Mouse (Mus musculus): Measurements from ENCODE around the gene Dad1. TPM values are rescaled to one million over a fixed set of nuclear protein-coding genes. Genes with fewer than 3 reads are reported as not detected.

Gene Dad1
- total RNA-seq, 2 experiments from 2014 or later = 168 to 184 TPM

DNA sequence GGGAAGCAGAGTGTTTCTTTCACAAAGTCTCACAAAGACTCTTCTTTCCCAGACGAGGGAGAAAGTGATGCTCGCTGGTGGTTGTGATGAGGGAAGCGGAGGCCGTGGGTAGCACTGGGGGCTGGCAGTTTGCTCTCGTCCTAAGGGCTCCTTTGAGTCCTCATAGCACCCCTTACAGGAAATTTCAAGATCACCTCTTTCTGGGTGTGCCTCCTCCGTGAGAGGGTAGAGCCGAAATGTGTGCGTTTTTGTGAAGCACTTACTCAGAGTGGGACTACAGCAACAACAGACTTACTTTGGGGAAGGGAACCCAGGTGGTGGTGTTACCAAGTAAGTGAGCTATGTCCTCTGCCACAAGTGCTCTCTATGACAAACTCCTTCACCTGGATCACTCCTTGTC lies 42.7 kb downstream of the Dad1 start:
- ATAC-seq (replicated peaks; ENCODE audit: low FRiP score, low TSS enrichment, poor library complexity, severe bottlenecking) = no peak

DNA sequence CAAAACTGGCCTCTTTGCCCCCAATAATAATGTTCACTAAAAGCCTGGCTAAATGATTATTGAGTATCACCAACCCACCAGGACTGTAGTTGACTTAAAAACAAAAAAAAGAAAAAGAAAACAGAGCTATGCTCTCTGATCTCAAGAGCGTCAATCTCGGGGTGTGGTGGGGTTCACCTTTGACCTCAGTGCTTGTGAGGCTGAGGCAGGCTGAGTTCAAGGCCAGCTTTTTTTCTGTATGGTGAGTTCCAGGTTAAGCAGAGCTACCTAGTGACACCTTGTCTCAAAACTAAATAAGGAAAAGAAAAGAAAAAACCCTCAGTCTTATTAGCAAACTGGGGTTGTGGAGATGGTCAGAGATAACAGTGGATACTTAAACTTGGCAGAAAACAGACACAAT lies 43.5 kb downstream of the Dad1 start:
- ATAC-seq (replicated peaks; ENCODE audit: low FRiP score, low TSS enrichment, poor library complexity, severe bottlenecking) = no peak

DNA sequence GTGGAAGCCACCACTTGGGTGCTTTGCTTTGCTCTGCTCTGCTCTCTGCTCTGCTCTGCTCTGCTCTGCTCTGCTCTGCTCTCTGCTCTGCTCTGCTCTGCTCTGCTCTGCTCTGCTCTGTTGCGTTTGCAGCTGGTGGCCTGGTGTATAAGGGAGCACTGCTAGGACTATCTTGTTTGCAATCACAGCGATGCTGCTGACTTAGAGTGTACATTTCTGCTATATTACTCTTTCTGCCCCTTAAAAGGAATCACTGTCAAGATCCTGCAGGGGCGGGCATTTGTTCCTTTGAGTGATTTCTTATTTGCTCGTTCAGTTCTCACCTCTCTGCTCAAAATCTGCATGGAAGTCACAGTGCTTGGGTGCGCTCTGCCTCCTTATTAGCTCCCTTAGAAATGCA lies 44.0 kb downstream of the Dad1 start:
- ATAC-seq (replicated peaks; ENCODE audit: low FRiP score, low TSS enrichment, poor library complexity, severe bottlenecking) = no peak

DNA sequence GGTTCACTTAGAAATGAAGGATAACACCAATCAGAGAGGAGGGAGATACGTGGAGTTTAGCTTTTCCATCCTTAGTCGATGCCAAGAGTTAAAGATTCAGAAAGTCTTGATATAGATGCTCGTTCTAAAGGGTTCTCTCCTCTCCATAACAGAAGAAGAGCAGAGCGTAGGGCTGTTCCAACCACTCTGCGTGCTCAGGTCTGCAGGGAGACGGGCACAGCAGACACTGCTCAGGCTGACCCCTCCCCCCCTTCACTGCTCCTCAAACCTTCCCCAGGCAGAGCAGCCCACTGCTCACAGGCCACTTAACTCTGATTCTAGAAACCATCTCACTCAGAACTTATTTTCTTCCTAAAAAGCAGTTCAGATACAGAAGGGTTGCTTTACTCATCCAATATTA lies 45.2 kb downstream of the Dad1 start:
- no peak for ATAC-seq (replicated peaks; ENCODE audit: low FRiP score, low TSS enrichment, poor library complexity, severe bottlenecking)

DNA sequence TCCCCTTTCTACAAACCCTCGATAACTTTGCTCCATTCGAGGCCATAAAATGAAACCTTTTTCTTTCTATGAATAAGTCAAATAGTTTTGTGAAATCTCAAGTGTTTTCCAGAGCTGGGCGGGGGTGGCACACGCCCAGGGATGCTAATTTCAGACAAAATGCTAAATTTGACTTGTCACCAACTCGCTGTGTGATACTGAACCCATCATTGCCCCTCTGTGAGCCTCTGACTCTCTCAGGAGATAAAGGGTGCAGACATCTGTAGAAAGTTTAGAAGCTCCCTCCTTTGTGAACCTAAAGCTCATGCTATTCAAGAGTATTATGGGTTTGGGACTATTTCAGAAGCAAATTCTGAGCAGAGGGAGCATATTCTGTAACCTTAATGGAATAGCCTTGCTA lies 46.0 kb downstream of the Dad1 start:
- ATAC-seq (replicated peaks; ENCODE audit: low FRiP score, low TSS enrichment, poor library complexity, severe bottlenecking) = no peak

DNA sequence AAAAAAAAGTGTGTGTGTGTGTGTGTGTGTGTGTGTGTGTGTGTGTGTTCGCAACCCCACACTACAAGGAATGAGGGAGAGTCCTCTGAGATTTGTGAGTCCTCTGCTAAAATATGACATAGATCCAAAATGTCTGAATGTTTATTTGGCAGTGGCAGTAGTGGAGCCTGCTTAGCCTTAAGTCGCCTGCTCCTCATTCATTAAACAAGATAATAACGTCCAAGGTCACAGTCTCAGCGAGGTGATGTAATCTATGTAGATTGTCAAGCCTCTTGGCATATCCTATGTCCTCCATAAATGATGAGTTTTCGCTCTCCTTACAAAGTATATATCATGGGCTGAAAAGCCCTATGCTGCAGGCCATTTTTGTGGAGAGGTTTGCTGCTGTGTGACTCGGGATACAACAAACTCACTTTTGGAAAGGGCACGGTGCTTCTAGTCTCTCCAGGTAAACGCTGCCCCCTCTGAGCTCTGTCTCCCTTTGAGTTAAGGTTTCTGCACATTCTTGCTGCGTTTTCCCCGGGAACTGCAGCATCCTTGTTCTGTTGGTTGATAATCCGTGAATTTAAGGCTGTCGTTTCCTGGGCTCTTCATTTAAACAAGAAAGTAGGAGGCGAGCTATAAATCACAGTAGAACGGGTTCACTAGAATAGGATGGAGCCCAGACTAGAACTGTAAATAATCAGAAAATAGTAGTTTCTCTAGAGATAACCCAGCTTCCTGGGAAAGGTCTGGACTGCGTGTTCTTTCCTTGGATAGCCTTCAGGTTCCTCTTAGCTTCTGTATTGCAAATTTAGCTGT lies 47.0 kb downstream of the Dad1 start:
- no peak for ATAC-seq (replicated peaks; ENCODE audit: low FRiP score, low TSS enrichment, poor library complexity, severe bottlenecking)

DNA sequence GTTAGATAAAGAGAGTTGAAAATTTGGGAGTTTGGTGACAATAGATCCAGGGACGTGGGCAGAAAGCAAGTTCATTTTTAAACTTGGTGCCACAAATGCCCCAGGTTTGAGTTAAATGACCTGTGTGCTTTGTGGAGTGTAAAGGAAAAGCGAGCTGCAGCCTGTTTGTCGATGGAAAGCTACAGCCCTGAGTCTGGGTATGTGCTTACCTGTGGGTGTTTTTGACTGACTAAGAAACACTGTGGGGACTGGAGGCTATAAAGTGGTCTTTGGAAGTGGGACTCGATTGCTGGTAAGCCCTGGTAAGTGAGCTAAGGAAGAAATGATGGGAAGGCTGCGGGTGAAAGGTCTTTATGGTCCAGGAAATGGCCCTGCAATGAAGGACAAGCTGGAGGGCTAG lies 47.6 kb downstream of the Dad1 start:
- ATAC-seq (replicated peaks; ENCODE audit: low FRiP score, low TSS enrichment, poor library complexity, severe bottlenecking) = no peak

DNA sequence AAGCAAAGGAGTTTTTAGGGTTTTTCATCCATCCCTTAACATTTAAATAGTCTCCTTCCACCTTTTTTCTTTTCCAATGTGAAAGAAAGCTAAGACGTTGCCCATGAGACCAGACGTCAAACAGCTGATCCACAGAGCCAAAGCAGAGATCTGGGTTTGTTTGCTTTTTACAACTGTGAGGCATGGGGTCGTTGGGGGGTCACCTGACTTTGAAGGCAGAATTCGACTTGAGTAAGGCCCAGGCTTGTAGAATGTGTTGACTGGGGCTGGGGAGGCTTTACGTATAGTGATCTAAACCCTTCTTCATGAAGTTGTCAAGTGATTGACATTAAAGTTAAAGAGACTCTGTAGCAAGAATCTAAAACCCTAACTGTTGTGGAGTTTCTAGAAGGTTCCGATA lies 48.0 kb downstream of the Dad1 start:
- no peak for ATAC-seq (replicated peaks; ENCODE audit: low FRiP score, low TSS enrichment, poor library complexity, severe bottlenecking)

DNA sequence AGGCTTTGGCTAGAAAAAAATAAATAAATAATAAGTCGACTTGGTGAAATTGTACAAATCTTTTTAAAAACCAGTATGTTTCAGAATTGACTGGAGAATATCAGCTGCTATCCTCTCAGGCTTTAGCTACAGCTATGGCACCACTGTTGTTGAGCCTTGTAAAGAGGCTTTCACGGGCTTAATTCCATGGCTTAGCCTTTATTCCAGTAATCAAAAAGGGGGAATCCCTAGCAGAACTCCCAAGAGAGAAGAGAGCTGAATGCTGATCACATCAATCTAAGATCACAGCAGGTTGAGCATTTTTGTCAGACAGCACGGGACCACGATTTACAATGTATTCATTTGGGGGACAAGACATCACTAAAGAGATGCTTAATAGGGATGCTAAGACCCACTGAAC lies 49.1 kb downstream of the Dad1 start:
- ATAC-seq (replicated peaks; ENCODE audit: low FRiP score, low TSS enrichment, poor library complexity, severe bottlenecking) = no peak

DNA sequence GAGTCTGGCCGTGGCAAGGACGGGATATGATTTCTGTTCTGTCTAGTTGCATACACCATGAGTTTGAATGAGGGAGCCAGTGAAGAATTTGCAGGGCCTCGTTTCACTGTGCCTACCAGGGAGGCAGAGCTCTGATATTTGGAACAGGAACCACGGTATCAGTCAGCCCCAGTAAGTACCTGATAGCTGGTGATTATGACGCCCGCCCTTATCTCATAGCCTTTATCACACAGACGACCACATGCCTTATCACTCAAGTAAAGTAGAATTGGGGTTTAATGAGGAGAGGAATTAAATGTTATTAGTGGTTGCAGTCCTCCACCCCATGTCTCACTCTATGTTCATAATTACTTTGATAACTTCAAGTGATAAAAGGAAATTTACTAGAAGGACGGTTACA lies 49.6 kb downstream of the Dad1 start:
- ATAC-seq (replicated peaks; ENCODE audit: low FRiP score, low TSS enrichment, poor library complexity, severe bottlenecking) = peak; percentile 88

DNA sequence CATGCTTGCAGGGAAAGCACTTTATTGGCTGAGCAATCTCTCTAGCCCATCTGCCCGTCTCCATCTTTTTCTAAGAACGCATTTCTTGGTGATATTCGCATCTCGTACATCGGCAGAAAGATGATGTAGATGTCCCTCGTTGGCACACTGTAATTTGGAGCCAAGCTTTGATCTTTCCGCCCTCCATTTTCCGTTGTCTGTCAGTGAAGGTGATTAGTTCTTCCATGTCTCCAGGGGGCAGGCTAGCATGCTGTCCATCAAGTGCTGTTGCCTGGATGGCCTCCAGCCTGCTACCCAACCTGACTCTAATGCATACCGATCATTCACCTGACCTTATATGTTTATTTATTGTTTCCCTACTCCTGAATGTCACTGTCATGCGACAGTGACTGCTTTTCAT lies 50.1 kb downstream of the Dad1 start:
- ATAC-seq (replicated peaks; ENCODE audit: low FRiP score, low TSS enrichment, poor library complexity, severe bottlenecking) = 0 out of 2 replicates have a peak, but pooled peaks have one; percentile 16

DNA sequence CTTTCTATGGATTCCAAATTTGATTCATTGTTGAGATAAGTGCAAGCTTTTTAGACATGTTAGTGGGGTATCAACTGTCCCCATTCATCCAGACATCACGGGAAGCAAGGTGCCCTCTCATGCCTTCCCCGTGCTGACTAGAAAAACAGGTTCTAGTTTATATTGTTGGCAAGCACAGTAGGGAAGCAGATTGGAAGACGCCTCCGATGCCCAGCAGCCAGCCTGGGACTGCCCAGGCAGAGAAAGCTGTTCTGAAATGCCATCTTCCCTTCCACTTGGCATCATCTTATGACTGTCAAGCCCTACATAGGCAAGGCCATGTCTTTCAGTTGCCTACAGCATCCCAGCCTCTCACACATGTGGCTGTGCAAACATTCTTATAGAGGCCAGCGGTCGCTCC lies 50.7 kb downstream of the Dad1 start:
- ATAC-seq (replicated peaks; ENCODE audit: low FRiP score, low TSS enrichment, poor library complexity, severe bottlenecking) = no peak

DNA sequence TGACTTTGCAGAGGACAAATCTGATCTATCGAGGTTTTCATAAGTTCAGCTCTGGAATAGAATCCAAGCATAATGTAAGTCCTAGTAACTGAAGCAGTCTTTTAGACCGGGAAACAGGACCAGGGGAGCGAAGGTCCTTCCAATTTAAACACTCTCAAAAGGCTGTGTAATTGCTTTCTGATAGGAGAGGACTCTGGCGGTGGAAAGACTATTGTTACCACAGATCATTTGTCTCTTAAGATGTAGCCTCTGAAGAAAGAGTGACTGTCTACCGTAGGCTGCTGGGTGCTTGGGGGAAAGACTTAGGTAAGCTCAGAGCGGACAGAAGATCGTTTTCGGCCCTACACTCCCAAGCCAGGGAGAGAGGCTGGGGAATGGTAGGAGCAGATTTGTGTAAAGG lies 53.5 kb downstream of the Dad1 start:
- ATAC-seq (replicated peaks; ENCODE audit: low FRiP score, low TSS enrichment, poor library complexity, severe bottlenecking) = no peak

DNA sequence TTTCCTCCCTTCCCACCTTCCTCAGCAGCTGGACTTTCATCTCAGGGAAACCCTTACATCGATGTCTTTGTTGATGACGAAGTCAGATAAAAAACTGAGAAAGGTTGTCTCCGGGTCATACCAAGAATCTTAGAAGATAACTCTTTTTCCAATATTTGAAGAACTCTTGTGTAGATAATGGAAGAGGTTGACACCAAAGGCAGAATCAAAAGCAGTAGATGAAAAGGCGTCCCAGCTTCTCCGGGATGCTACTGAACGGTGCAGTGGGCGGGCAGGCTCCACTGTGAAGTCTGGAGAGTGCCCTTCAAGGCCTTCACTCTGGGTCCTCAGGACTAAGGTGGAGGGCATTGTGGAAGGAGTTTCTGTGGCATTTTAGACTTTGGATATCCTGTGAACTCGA lies 54.2 kb downstream of the Dad1 start:
- no peak for ATAC-seq (replicated peaks; ENCODE audit: low FRiP score, low TSS enrichment, poor library complexity, severe bottlenecking)

DNA sequence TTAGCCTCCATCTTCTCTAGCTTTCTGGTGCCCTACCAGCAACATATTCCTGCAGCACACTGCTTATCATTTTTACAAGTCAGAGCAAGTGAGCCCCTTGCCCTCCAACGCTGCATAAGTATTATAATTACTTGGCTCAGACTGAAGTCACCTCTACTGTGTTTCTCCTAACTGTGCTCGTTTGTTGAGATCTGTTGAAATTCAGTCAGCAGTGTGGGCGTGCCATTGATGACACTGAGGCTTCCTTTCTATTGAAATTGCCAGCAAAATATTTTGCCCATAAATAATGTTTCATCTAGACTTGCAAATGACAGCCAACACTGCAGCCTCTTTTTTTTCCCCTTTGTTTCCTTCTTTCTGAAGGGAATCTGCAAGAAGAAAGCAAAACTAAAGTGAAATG lies 56.2 kb downstream of the Dad1 start:
- ATAC-seq (replicated peaks; ENCODE audit: low FRiP score, low TSS enrichment, poor library complexity, severe bottlenecking) = no peak

DNA sequence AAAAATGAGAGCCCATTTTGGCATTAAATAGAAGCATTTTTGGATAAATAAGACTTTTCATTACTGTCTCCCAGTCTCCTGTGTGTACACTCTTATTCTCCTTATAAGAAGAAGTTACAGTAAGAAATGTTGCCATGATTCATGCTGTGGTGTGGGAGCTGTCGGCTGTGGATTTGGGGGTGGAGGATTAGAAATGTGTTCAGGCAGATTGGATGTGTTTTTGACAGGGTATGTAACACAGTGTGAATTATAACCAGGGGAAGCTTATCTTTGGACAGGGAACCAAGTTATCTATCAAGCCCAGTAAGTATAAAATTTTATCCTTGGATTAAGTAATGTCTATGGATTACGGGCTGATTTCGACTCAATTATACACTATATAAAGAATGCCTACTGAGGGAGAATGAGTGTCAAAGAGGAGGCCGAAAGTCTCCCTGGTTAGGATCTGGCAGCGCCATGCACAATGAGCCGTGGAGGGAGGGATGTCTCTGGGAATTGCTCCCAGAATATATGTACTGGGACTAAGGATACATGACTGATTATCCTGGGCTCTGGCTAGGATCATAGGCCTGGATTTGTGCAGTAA lies 58.0 kb downstream of the Dad1 start:
- ATAC-seq (replicated peaks; ENCODE audit: low FRiP score, low TSS enrichment, poor library complexity, severe bottlenecking) = no peak

DNA sequence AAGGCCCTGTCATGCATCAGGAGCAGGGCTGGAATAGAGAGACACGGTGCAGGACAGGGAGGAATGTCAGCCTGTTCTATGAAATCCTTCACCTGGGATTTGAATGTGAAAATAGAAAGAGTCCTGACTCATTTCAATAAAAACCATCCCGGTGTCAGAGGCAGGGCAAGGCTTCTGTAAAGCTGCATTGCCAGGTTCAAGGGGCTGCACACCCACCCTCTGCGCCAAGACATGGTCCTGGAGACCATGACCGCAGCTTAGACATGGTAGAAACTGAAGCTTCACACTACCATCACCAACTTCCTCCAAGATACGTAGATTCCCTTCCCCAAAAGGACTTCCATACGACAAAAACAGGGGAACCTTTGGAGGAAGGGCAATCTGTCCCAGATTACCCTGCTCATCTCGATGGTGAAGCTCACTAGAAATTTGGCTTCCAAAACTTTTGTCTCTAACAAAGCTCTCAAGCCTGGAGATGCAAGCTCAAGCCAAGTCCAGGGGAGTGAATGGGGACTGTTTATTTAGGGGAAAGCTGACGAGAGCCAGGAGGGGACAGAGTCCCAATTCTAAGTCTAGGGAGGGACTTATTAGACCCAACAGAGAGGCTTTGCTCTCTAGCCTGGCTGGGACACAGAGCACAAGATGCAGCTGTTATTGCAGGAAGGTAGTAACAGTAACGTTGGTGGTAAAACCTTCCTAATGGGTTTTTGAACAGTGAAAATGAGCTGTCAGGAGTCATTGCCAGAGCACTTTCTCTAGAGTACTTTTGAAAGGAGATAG lies 60.4 kb downstream of the Dad1 start:
- ATAC-seq (replicated peaks; ENCODE audit: low FRiP score, low TSS enrichment, poor library complexity, severe bottlenecking) = no peak

DNA sequence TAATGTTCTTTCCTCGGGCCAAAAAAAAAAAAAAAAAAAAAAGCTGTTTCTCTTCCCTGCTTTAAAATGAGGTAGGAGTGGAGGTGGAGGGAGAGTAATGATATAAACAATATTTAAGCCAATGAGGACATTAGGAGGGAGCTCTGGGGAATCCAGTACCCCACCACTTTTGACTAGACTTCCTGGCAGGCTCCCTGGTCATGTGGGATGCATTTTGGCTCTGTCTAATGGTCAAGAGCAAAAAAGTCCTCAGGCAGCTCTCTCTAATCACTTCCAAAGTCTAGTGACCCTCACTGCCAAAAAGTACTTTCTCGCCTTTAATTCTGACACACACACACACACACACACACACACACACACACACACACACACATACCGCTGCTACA lies 61.4 kb downstream of the Dad1 start:
- no peak for ATAC-seq (replicated peaks; ENCODE audit: low FRiP score, low TSS enrichment, poor library complexity, severe bottlenecking)

DNA sequence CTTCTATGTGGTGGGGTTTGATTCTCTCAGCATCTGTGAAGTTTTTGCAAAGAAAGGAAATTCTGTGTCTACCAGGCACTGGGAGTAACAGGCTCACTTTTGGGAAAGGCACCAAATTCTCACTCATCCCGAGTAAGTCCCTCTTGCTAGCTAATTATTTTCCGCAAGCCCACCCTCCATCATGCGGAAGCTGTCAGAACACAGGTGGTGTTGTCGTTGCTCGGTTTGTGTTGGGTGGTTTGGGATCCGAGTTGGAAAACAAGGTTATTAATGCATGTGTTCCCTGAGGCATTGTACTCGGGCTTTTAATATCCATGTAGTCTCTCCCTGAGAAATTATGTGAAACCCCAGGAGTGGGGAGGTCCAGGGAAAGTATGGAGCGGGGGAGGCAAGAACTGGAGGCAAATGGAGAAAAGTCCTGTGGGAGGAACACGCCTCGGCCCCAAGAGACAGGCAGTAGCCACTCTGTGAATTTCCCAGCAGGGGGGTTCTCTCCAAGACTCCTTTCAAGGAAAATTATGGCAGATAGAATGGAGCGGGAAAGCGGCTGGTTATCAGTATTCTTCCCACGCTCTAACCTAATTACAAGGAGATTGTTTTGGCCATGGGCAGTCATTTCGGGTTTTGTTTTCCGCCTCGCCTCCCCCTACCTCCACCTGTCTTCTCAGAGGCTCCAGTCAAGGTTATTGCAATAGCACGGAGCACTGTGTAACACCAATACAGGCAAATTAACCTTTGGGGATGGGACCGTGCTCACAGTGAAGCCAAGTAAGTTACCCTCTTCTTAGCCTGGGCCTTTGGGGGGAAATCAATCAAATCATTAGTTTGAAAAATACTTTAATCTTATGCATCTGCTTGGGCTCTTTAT lies 62.1 kb downstream of the Dad1 start:
- ATAC-seq (replicated peaks; ENCODE audit: low FRiP score, low TSS enrichment, poor library complexity, severe bottlenecking) = no peak

DNA sequence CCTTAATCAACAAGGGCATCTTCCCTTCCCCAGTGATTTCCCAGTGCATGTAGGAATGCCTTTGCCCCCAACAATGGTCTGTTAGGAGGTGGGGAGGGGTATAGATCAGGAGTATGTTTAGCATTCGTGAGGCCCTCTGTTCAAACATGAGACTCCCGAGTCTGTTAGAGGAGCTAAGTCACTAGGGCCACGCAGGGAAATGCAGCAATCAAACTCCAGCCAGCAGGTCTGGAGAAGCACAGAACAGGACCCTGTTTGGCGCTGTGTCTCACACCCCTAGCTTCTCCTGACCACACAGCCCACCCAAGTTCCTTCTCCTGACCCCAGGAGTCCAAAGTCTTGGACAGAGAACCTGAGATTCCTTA lies 62.9 kb downstream of the Dad1 start:
- no peak for ATAC-seq (replicated peaks; ENCODE audit: low FRiP score, low TSS enrichment, poor library complexity, severe bottlenecking)
